7 mouse cellular contexts compared by ENCODE assay signal in genomic region chr14:14701710-14702329, GRCm38 (mm10). TPM values are rescaled to one million over a fixed set of nuclear protein-coding genes. Genes with fewer than 3 reads are reported as not detected.
A peak's percentile ranks its signal among the peaks of the same experiment; 100 is the strongest.
DNase-seq lines count a peak whose midpoint lies in the region; ATAC-seq and TF ChIP-seq lines count a peak whose summit lies in the region.

Slc4a7 (plus strand) TSS chr14:14702279.

- DNase-seq in A20 (ENCODE audit: low read depth, low spot score) = peak; percentile 58
- no peak for DNase-seq in forebrain, embryonic 10.5 days (ENCODE audit: extremely low spot score, low spot score)
- no peak for DNase-seq in hindbrain, postnatal 0 days (ENCODE audit: low spot score)
- no peak for DNase-seq in embryo, embryonic 10 days (ENCODE audit: low spot score)

- H3ac ChIP-seq in C2C12 (ENCODE audit: control insufficient read depth, insufficient read length, low read depth) = peak within 1 kb of the TSS; percentile 89

- ATAC-seq in hindbrain, postnatal 0 days = no peak
- ATAC-seq in megakaryocyte, adult 5-6 weeks (ENCODE audit: poor library complexity, severe bottlenecking) = no peak
- no peak for ATAC-seq in erythroid progenitor cell, adult 5-6 weeks (replicated peaks; ENCODE audit: low FRiP score, poor library complexity, severe bottlenecking)

- peaks cover 28% of the 10 kb centered on the region for H3K4me1 ChIP-seq in forebrain, embryonic 10.5 days
- peaks cover 12% of the 10 kb centered on the region; the same call in 1 of the 2 replicates for H3K4me1 ChIP-seq in hindbrain, postnatal 0 days (ENCODE audit: insufficient read depth, low read length)

- no peaks in the 10 kb centered on the region for H3K27me3 ChIP-seq in C2C12 (ENCODE audit: control insufficient read depth, insufficient read depth, insufficient read length)
- no peaks in the 10 kb centered on the region for H3K27me3 ChIP-seq in forebrain, embryonic 10.5 days (ENCODE audit: poor library complexity, severe bottlenecking)
- no peaks in the 10 kb centered on the region for H3K27me3 ChIP-seq in hindbrain, postnatal 0 days (ENCODE audit: insufficient read depth, low read length)

- peaks cover 4% of the 10 kb centered on the region for H3K36me3 ChIP-seq in C2C12 (ENCODE audit: control insufficient read depth, insufficient read depth)
- H3K36me3 ChIP-seq in forebrain, embryonic 10.5 days (replicated peaks) = peaks cover 9% of the 10 kb centered on the region; the same call in 1 of the 2 replicates
- H3K36me3 ChIP-seq in hindbrain, postnatal 0 days (ENCODE audit: insufficient read depth, low read length) = no peaks in the 10 kb centered on the region

- peak within 1 kb of the TSS; percentile 96 for H3K27ac ChIP-seq in forebrain, embryonic 10.5 days
- peak within 1 kb of the TSS; percentile 94 for H3K27ac ChIP-seq in hindbrain, postnatal 0 days

- H3K4me2 ChIP-seq in hindbrain, postnatal 0 days (ENCODE audit: low read depth, low read length) = peak within 1 kb of the TSS; percentile 66

- H3K79me2 ChIP-seq in C2C12 (ENCODE audit: control insufficient read depth, insufficient read depth) = peaks cover 39% of the 10 kb centered on the region

- 88% methylated on average over 5 of the region's 5 CpGs for WGBS in forebrain, embryonic 10.5 days
- WGBS in hindbrain, postnatal 0 days = 92% methylated on average over 5 of the region's 5 CpGs

- H3K79me3 ChIP-seq in C2C12 (ENCODE audit: low read depth) = peaks cover 31% of the 10 kb centered on the region

- H3K9ac ChIP-seq in hindbrain, postnatal 0 days (replicated peaks; ENCODE audit: low read length) = peak within 1 kb of the TSS; percentile 69

- no peak for TF ChIP-seq CTCF in C2C12 (IDR thresholded peaks at IDR 0.05; ENCODE audit: control insufficient read depth, insufficient read depth, insufficient read length)
- TF ChIP-seq CTCF in hindbrain, postnatal 0 days (IDR thresholded peaks at IDR 0.05; ENCODE audit: low read depth) = no peak

- H3K9me3 ChIP-seq in forebrain, embryonic 10.5 days = no peaks in the 10 kb centered on the region
- H3K9me3 ChIP-seq in hindbrain, postnatal 0 days (ENCODE audit: low read length) = no peaks in the 10 kb centered on the region

- H3K4me3 ChIP-seq in C2C12 (ENCODE audit: insufficient read depth, poor library complexity, severe bottlenecking) = peak within 1 kb of the TSS; percentile 71
- peak within 1 kb of the TSS; percentile 92 for H3K4me3 ChIP-seq in forebrain, embryonic 10.5 days
- peak within 1 kb of the TSS; percentile 83 for H3K4me3 ChIP-seq in hindbrain, postnatal 0 days (ENCODE audit: low read length)

TF ChIP-seq in C2C12, 6 proteins besides CTCF, POLR2A, EP300 and RAD21:
- no peak for TF ChIP-seq USF1 (IDR thresholded peaks at IDR 0.05; ENCODE audit: low read depth)
- no peak for TF ChIP-seq MAX (IDR thresholded peaks at IDR 0.05)

RNA-seq across cellular contexts. Expression of gene Slc4a7, which starts in this region (rescaled TPM):
- polyA plus RNA-seq in C2C12 (2012; fragmentation: generic; extraction: Trizol) = 6.0 TPM
- 34.5 and 36.5 TPM in 2 replicates for polyA plus RNA-seq in forebrain, embryonic 10.5 days (2016; fragmentation: Nextera tagmentation; extraction: Ambion mirVana)
- total RNA-seq in hindbrain, postnatal 0 days (2014; rRNA removed) = 27.5 and 27.8 TPM in 2 replicates
- polyA plus RNA-seq in hindbrain, postnatal 0 days (2015; fragmentation: Nextera tagmentation; extraction: Ambion mirVana) = 19.8 and 20.8 TPM in 2 replicates
- 23.9 and 26.7 TPM in 2 replicates for total RNA-seq in megakaryocyte, adult 5-6 weeks (2015)
- 28.2 and 29.0 TPM in 2 replicates for total RNA-seq in megakaryocyte, adult 5-6 weeks (2017)
- total RNA-seq in erythroid progenitor cell, adult 5-6 weeks (2015; ENCODE audit: low replicate concordance) = 5.4 and 13.7 TPM in 2 replicates
- 5.8 and 10.6 TPM in 2 replicates for total RNA-seq in erythroid progenitor cell, adult 5-6 weeks (2017; ENCODE audit: low replicate concordance)
